Mouse (Mus musculus) liver, adult 2 months (tissue): ENCODE measurements at regions not wholly inside any gene's neighbourhood (a gene's known extent, or its start where the extent isn't known, plus 50 kb on each side); places are given as distances from the start of the nearest gene placed in this dataset.

Experiments
- DNase-seq: peaks from one replicate; pipeline ENCODE4 v3.0.0-alpha.2; 2011; ENCODE audit warnings: low read depth, low spot score; ENCODE audit errors: extremely low read depth
- H3K27ac ChIP-seq: fragments of 200-500 bp; replicated peaks from 2 replicates; pipeline ENCODE4 v1.5.1; 2012; ENCODE audit warnings: low read depth, mild to moderate bottlenecking, control low read depth, inconsistent platforms, low read length; ENCODE audit not compliant: insufficient read depth
- H3K27me3 ChIP-seq: fragments of 200-500 bp; 2 replicates; pipeline ENCODE4 v1.6.1; 2012; ENCODE audit warnings: mild to moderate bottlenecking, moderate library complexity, low read length, inconsistent platforms; ENCODE audit not compliant: control insufficient read depth, insufficient read depth
- H3K36me3 ChIP-seq: fragments of 200-500 bp; 2 replicates; pipeline ENCODE4 v1.6.1; 2012; ENCODE audit warnings: low read length, inconsistent platforms; ENCODE audit not compliant: control insufficient read depth, insufficient read depth
- H3K4me1 ChIP-seq: fragments of 200-500 bp; 2 replicates; pipeline ENCODE4 v1.6.1; 2011; ENCODE audit warnings: low read length; ENCODE audit not compliant: control insufficient read depth, insufficient read depth
- H3K4me3 ChIP-seq: fragments of 200-500 bp; 2 replicates; pipeline ENCODE4 v1.5.1; 2011; ENCODE audit warnings: low read depth, mild to moderate bottlenecking, control low read depth, low read length, moderate library complexity; ENCODE audit not compliant: insufficient read depth
- H3K79me2 ChIP-seq: fragments of 200-500 bp; 2 replicates; pipeline ENCODE4 v1.6.1; 2012; ENCODE audit warnings: inconsistent platforms, mild to moderate bottlenecking, low read length, moderate library complexity; ENCODE audit not compliant: control insufficient read depth, insufficient read depth
- H3K9ac ChIP-seq: fragments of 200-500 bp; 2 replicates; pipeline ENCODE4 v1.6.1; 2012; ENCODE audit warnings: low read depth, mild to moderate bottlenecking, control low read depth, inconsistent platforms, low read length
- CTCF ChIP-seq: fragments of 200-500 bp; IDR thresholded peaks from 2 replicates; pipeline ENCODE4 v1.5.1; 2011; ENCODE audit warnings: low read depth, low read length, control low read depth
- POLR2A ChIP-seq: fragments of 200-500 bp; IDR thresholded peaks from 2 replicates; pipeline ENCODE4 v1.6.1; 2011; ENCODE audit warnings: low read length, control low read depth; ENCODE audit not compliant: insufficient read depth; ENCODE audit errors: extremely low read depth
- WGBS: fragments of 180-500 bp; shearing (Covaris S2); methylation state at CpG from one replicate; pipeline ENCODE4 v1.1.7; 2018; 5-methylcytosine and 5-hydroxymethylcytosine counted together

GRCm38 (mm10) chr12:13769156-13769555 is 382.7 kb downstream of the Fam84a start:
- Histone ChIP-seq H3K4me1 (peaks cover 2% of the 10 kb centered on the region; the same call in 1 of the 2 replicates), H3K27me3 (no peaks in the 10 kb centered on the region), H3K9ac (no peak overlapping the region), H3K79me2 (no peaks in the 10 kb centered on the region), H3K4me3 (no peak overlapping the region), H3K36me3 (no peaks in the 10 kb centered on the region), H3K27ac (no peak overlapping the region)
- no peak for TF ChIP-seq POLR2A
- no peak for TF ChIP-seq CTCF
- no peak for DNase-seq
- 86% methylated on average over 4 of the region's 4 CpGs for WGBS

DNA sequence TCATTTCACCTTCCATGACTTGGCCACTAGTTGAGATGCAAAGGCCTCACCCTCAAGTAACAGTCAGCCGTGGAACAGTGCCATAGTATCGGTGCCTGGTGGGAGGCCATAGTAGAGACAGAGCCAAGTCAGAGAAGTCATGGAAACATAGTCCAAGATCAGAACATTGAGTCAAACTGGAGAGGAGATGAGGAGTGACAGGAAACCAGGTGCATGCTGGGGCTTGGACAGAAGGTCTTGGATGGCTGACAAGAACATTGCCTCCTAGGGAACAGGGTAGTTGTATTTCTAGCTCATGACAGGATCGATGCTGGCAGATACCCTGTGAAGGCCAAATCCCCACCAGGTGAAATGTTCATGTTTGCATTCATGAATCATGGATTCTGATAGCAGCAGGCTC is 385.4 kb downstream of the Fam84a start:
- peaks cover 2% of the 10 kb centered on the region; the same call in 1 of the 2 replicates for H3K4me1 ChIP-seq
- H3K4me3 ChIP-seq = no peak overlapping the region
- 90% methylated on average over 3 of the region's 3 CpGs for WGBS
- TF ChIP-seq CTCF (no peak), POLR2A (no peak)
- H3K27ac ChIP-seq = no peak overlapping the region
- H3K27me3 ChIP-seq = no peaks in the 10 kb centered on the region
- no peak overlapping the region for H3K9ac ChIP-seq
- no peaks in the 10 kb centered on the region for H3K79me2 ChIP-seq
- H3K36me3 ChIP-seq = no peaks in the 10 kb centered on the region
- peak; percentile 5 for DNase-seq

GRCm38 (mm10) chr12:13753878-13754277 is 398.0 kb downstream of the Fam84a start:
- no peaks in the 10 kb centered on the region for H3K79me2 ChIP-seq
- no peaks in the 10 kb centered on the region for H3K4me1 ChIP-seq
- TF ChIP-seq CTCF = no peak
- no peak for TF ChIP-seq POLR2A
- 65% methylated on average over 2 of the region's 2 CpGs for WGBS
- no peak overlapping the region for H3K27ac ChIP-seq
- peak; percentile 6 for DNase-seq
- no peaks in the 10 kb centered on the region for H3K36me3 ChIP-seq
- no peaks in the 10 kb centered on the region for H3K27me3 ChIP-seq
- H3K9ac ChIP-seq = no peak overlapping the region
- no peak overlapping the region for H3K4me3 ChIP-seq

GRCm38 (mm10) chr12:13744323-13744931 is 407.4 kb downstream of the Fam84a start:
- WGBS = 78% methylated on average over 2 of the region's 2 CpGs
- no peaks in the 10 kb centered on the region for H3K27me3 ChIP-seq
- no peak overlapping the region for H3K27ac ChIP-seq
- no peak overlapping the region for H3K9ac ChIP-seq
- H3K79me2 ChIP-seq = no peaks in the 10 kb centered on the region
- no peaks in the 10 kb centered on the region for H3K4me1 ChIP-seq
- no peak for TF ChIP-seq CTCF
- no peak overlapping the region for H3K4me3 ChIP-seq
- H3K36me3 ChIP-seq = no peaks in the 10 kb centered on the region
- DNase-seq = no peak

GRCm38 (mm10) chr12:13729901-13730637 is 421.8 kb downstream of the Fam84a start:
- no peaks in the 10 kb centered on the region for H3K27me3 ChIP-seq
- peaks cover 8% of the 10 kb centered on the region for H3K4me1 ChIP-seq
- no peak overlapping the region for H3K9ac ChIP-seq
- DNase-seq = peak; percentile 91
- H3K36me3 ChIP-seq = no peaks in the 10 kb centered on the region
- H3K27ac ChIP-seq = no peak overlapping the region
- TF ChIP-seq CTCF = peak; percentile 22; the same call in 1 of the 2 replicates
- TF ChIP-seq POLR2A = no peak
- no peaks in the 10 kb centered on the region for H3K79me2 ChIP-seq
- 15% methylated on average over 2 of the region's 2 CpGs for WGBS
- H3K4me3 ChIP-seq = no peak overlapping the region

- no peak for TF ChIP-seq CTCF
- TF ChIP-seq POLR2A = no peak
- Histone ChIP-seq H3K27me3 (no peaks in the 10 kb centered on the region), H3K79me2 (no peaks in the 10 kb centered on the region), H3K9ac (no peak overlapping the region), H3K4me1 (peaks cover 10% of the 10 kb centered on the region), H3K27ac (no peak overlapping the region), H3K36me3 (no peaks in the 10 kb centered on the region), H3K4me3 (no peak overlapping the region)
- DNase-seq = no peak
- WGBS = 93% methylated on average over 4 of the region's 4 CpGs
These were observed 422.9 kb downstream of the Fam84a start for GRCm38 (mm10) chr12:13728986-13729385.
